ENCODE assay signal across 10 mouse cellular contexts in genomic region chr13:63304124-63304792, GRCm38 (mm10).
DNase-seq lines count a peak whose midpoint lies in the region; ATAC-seq and TF ChIP-seq lines count a peak whose summit lies in the region.
"Had no signal": no experiment of that assay in that cellular context is flagged by ENCODE, and none has a peak within 500 bp of the region (broad histone marks: within the 10 kb centered on the region; RNA-seq: fewer than 3 reads in every experiment).

No protein-coding gene starts in this region.

- no peaks in the 10 kb centered on the region for H3K27me3 ChIP-seq in lung, embryonic 15.5 days
- H3K27me3 ChIP-seq in kidney, embryonic 16.5 days (ENCODE audit: insufficient read depth, low read length) = no peaks in the 10 kb centered on the region
- no peaks in the 10 kb centered on the region for H3K27me3 ChIP-seq in small intestine, adult 2 months (ENCODE audit: control insufficient read depth, insufficient read depth, low read length)

- H3K36me3 ChIP-seq in lung, embryonic 15.5 days = peaks cover 56% of the 10 kb centered on the region
- peaks cover 48% of the 10 kb centered on the region for H3K36me3 ChIP-seq in kidney, embryonic 16.5 days (ENCODE audit: insufficient read depth, low read length)
- peaks cover 40% of the 10 kb centered on the region for H3K36me3 ChIP-seq in small intestine, adult 2 months (ENCODE audit: control insufficient read depth, insufficient read depth, low read length)

- intact Hi-C loops in gastrocnemius, postnatal 14 days (cut with DNase I; ENCODE audit: low total_unique reads) = no loop called here

- peak; percentile 39 for DNase-seq in gastrocnemius, adult 18-20 months (ENCODE audit: low spot score)
- DNase-seq in gastrocnemius, postnatal 14 days = no peak
- DNase-seq in lung, adult 2 months = no peak
- DNase-seq in T-cell, adult 2 months (ENCODE audit: low spot score) = no peak
- no peak for DNase-seq in left cerebral cortex, adult 9 months (ENCODE audit: low spot score in 2 of 2)
- DNase-seq: right cerebral cortex, postnatal 25 days had no signal

- no peaks in the 10 kb centered on the region for H3K9me3 ChIP-seq in lung, embryonic 15.5 days
- H3K9me3 ChIP-seq in kidney, embryonic 16.5 days (ENCODE audit: low read length) = no peaks in the 10 kb centered on the region

- H3K4me2 ChIP-seq in lung, embryonic 15.5 days = no peak overlapping the region
- no peak overlapping the region for H3K4me2 ChIP-seq in kidney, embryonic 16.5 days (replicated peaks; ENCODE audit: low read depth, low read length)

- H3K9ac ChIP-seq in lung, embryonic 15.5 days = no peak overlapping the region
- H3K9ac ChIP-seq in kidney, embryonic 16.5 days (replicated peaks; ENCODE audit: low read length) = no peak overlapping the region

- WGBS in lung, embryonic 15.5 days = 42% methylated on average over 6 of the region's 6 CpGs
- 36% methylated on average over 6 of the region's 6 CpGs for WGBS in lung, adult 2 months
- 62% methylated on average over 6 of the region's 6 CpGs for WGBS in kidney, embryonic 16.5 days
- WGBS in small intestine, adult 2 months = 20% methylated on average over 6 of the region's 6 CpGs

- TF ChIP-seq CTCF in lung, adult 2 months (IDR thresholded peaks at IDR 0.05; ENCODE audit: insufficient read depth, low read length) = no peak
- no peak for TF ChIP-seq CTCF in small intestine, adult 2 months (IDR thresholded peaks at IDR 0.05; ENCODE audit: extremely low read depth, insufficient read length, insufficient replicate concordance, low read depth, low read length)

- 0 out of 2 replicates have a peak, but pooled peaks have one; percentile 9 for ATAC-seq in lung, embryonic 15.5 days (ENCODE audit: borderline replicate concordance, extremely low read depth, low FRiP score, low TSS enrichment)
- ATAC-seq in kidney, embryonic 16.5 days (ENCODE audit: low FRiP score, low TSS enrichment) = no peak

- no peak overlapping the region for H3K4me3 ChIP-seq in lung, embryonic 15.5 days
- no peak overlapping the region for H3K4me3 ChIP-seq in lung, adult 2 months (replicated peaks; ENCODE audit: extremely low read depth, low read depth, low read length)
- H3K4me3 ChIP-seq in kidney, embryonic 16.5 days (ENCODE audit: low read length) = no peak overlapping the region
- no peak overlapping the region for H3K4me3 ChIP-seq in small intestine, adult 2 months (ENCODE audit: low read depth, low read length)
- H3K4me3 ChIP-seq: erythroblast, embryonic 14.5 days had no signal

- TF ChIP-seq POLR2A in lung, adult 2 months (IDR thresholded peaks at IDR 0.05; ENCODE audit: borderline replicate concordance, extremely low read depth, low read depth, low read length) = no peak
- no peak for TF ChIP-seq POLR2A in small intestine, adult 2 months (IDR thresholded peaks at IDR 0.05; ENCODE audit: low read depth, low read length)

- H3K4me1 ChIP-seq in lung, embryonic 15.5 days = 0 out of 2 replicates have a peak, but pooled peaks cover 4% of the 10 kb centered on the region
- peaks cover 6% of the 10 kb centered on the region for H3K4me1 ChIP-seq in lung, adult 2 months (ENCODE audit: control insufficient read depth, insufficient read depth, low read length)
- H3K4me1 ChIP-seq in kidney, embryonic 16.5 days (ENCODE audit: insufficient read depth, low read length) = peaks cover 41% of the 10 kb centered on the region
- H3K4me1 ChIP-seq in small intestine, adult 2 months (ENCODE audit: control insufficient read depth, insufficient read depth, insufficient read length, low read length) = peaks cover 26% of the 10 kb centered on the region

- no peak overlapping the region for H3K27ac ChIP-seq in lung, embryonic 15.5 days
- H3K27ac ChIP-seq in kidney, embryonic 16.5 days (ENCODE audit: low read length) = peak overlapping the region; percentile 74; the same call in 1 of the 2 replicates
- H3K27ac ChIP-seq in small intestine, adult 2 months (ENCODE audit: insufficient read depth, low read depth, low read length) = peak overlapping the region; percentile 17; the same call in 1 of the 2 replicates
